18 mouse cellular contexts compared by ENCODE assay signal in the genomic region with DNA sequence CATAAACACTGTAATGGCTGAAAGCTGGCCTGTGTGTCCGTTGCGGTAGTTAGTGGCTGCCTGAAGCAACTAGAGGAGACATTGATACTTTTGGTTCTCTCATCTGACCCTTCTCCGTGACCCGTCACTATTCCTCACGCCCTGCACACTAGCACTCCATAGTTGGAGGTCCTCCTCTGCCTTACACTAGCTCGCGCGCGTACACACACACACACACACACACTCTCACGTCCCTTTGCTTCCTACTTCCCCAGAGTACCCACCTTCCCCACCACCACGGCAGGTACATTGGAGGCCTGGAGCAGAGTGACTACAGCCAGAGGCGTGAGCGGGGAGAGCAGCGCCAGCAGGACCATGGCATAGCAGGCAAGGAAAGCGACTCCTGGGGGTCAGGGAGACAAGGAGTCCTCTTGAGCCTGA. TPM values are rescaled to one million over a fixed set of nuclear protein-coding genes. Genes with fewer than 3 reads are reported as not detected.
DNase-seq lines count a peak whose midpoint lies in the region; ATAC-seq and TF ChIP-seq lines count a peak whose summit lies in the region.
"Had no signal": no experiment of that assay in that cellular context is flagged by ENCODE, and none has a peak within 500 bp of the region (broad histone marks: within the 10 kb centered on the region; RNA-seq: fewer than 3 reads in every experiment).

No protein-coding gene starts in this region.

- DNase-seq in heart, embryonic 10.5 days (ENCODE audit: low spot score) = no peak
- DNase-seq in heart, postnatal 14 days = no peak
- DNase-seq in thymus, adult 2 months = no peak
- DNase-seq in thymus, postnatal 36 days = no peak
- DNase-seq in spleen, postnatal 10 days (ENCODE audit: low spot score in 2 of 2) = no peak
- DNase-seq: adrenal gland, adult 2 months; gastrocnemius, postnatal 25 days; layer of hippocampus, postnatal 36 days; left cerebral cortex, postnatal 4 days had no signal

- no peaks in the 10 kb centered on the region for H3K9me3 ChIP-seq in heart, embryonic 10.5 days
- no peaks in the 10 kb centered on the region for H3K9me3 ChIP-seq in neural tube, embryonic 15.5 days (replicated peaks)
- H3K9me3 ChIP-seq: kidney, embryonic 15.5 days; midbrain, embryonic 10.5 days had no signal

- peak; percentile 10 for ATAC-seq in erythroblast, adult 5-6 weeks (replicated peaks; ENCODE audit: low FRiP score, poor library complexity, severe bottlenecking)
- no peak for ATAC-seq in neural tube, embryonic 15.5 days (ENCODE audit: low FRiP score)

- H3K36me3 ChIP-seq in heart, embryonic 10.5 days = peaks cover 58% of the 10 kb centered on the region
- H3K36me3 ChIP-seq in thymus, adult 2 months (ENCODE audit: control insufficient read depth, insufficient read depth, low read length) = peaks cover 29% of the 10 kb centered on the region
- H3K36me3 ChIP-seq in neural tube, embryonic 15.5 days = peaks cover 52% of the 10 kb centered on the region

- H3K4me3 ChIP-seq in heart, embryonic 10.5 days = no peak overlapping the region
- H3K4me3 ChIP-seq in thymus, adult 2 months (ENCODE audit: control insufficient read depth, insufficient read depth, low read length) = no peak overlapping the region
- H3K4me3 ChIP-seq in neural tube, embryonic 15.5 days (replicated peaks) = no peak overlapping the region
- H3K4me3 ChIP-seq: kidney, embryonic 15.5 days had no signal

- H3K27me3 ChIP-seq in heart, embryonic 10.5 days (ENCODE audit: insufficient read depth, poor library complexity, severe bottlenecking) = no peaks in the 10 kb centered on the region
- no peaks in the 10 kb centered on the region for H3K27me3 ChIP-seq in thymus, adult 2 months (ENCODE audit: control insufficient read depth, insufficient read depth, low read length)
- no peaks in the 10 kb centered on the region for H3K27me3 ChIP-seq in neural tube, embryonic 15.5 days (replicated peaks)
- H3K27me3 ChIP-seq: kidney, embryonic 15.5 days had no signal

- 82% methylated on average over 15 of the region's 15 CpGs for WGBS in heart, embryonic 10.5 days
- 88% methylated on average over 15 of the region's 15 CpGs for WGBS in thymus, adult 2 months
- WGBS in neural tube, embryonic 15.5 days = 87% methylated on average over 15 of the region's 15 CpGs

- peaks cover 46% of the 10 kb centered on the region for H3K4me1 ChIP-seq in heart, embryonic 10.5 days
- H3K4me1 ChIP-seq in thymus, adult 2 months (replicated peaks; ENCODE audit: control insufficient read depth, insufficient read depth, low read length) = peaks cover 11% of the 10 kb centered on the region
- peaks cover 35% of the 10 kb centered on the region for H3K4me1 ChIP-seq in neural tube, embryonic 15.5 days

- no peak overlapping the region for H3K9ac ChIP-seq in neural tube, embryonic 15.5 days (replicated peaks)
- H3K9ac ChIP-seq: kidney, embryonic 15.5 days had no signal

- intact Hi-C loops in heart, postnatal 14 days (cut with DNase I) = no loop called here

- peak overlapping the region; percentile 67; the same call in 1 of the 2 replicates for H3K27ac ChIP-seq in heart, embryonic 10.5 days
- H3K27ac ChIP-seq in thymus, adult 2 months (ENCODE audit: control insufficient read depth, insufficient read depth, low read length) = no peak overlapping the region
- H3K27ac ChIP-seq in neural tube, embryonic 15.5 days (replicated peaks) = no peak overlapping the region
- H3K27ac ChIP-seq: midbrain, embryonic 10.5 days had no signal

- H3K4me2 ChIP-seq in neural tube, embryonic 15.5 days = no peak overlapping the region
- H3K4me2 ChIP-seq: kidney, embryonic 15.5 days had no signal

- no peak for TF ChIP-seq POLR2A in thymus, adult 2 months (IDR thresholded peaks at IDR 0.05; ENCODE audit: control insufficient read depth, extremely low read depth, insufficient read depth, low read length, poor library complexity)

- TF ChIP-seq CTCF in thymus, adult 2 months (IDR thresholded peaks at IDR 0.05; ENCODE audit: borderline replicate concordance, control insufficient read depth, extremely low read depth, insufficient read depth, low read length, poor library complexity) = peak; percentile 44; the same call in 1 of the 2 replicates

RNA-seq across cellular contexts. Expression of a gene that starts 2.4 kb away (rescaled TPM):
- polyA plus RNA-seq in heart, embryonic 10.5 days (2016; fragmentation: Nextera tagmentation; extraction: Ambion mirVana) = 0.15 TPM in 1 of 2 replicates, not detected in the other
- not detected for total RNA-seq in heart, postnatal 14 days (2021)
- 0.24 and 0.52 TPM in 2 replicates for polyA plus RNA-seq in thymus, adult 2 months (2012; rRNA removed)
- total RNA-seq in erythroblast, adult 5-6 weeks (2015; ENCODE audit: low replicate concordance) = not detected in 2 replicates
- not detected in 2 replicates for total RNA-seq in erythroblast, adult 5-6 weeks (2017; ENCODE audit: low replicate concordance)
- not detected in 2 replicates for polyA plus RNA-seq in neural tube, embryonic 15.5 days (2015; fragmentation: Nextera tagmentation; extraction: Ambion mirVana)
- total RNA-seq: adrenal gland, adult 2 months; gastrocnemius, postnatal 25 days; layer of hippocampus, postnatal 36 days; left cerebral cortex, postnatal 4 days had no signal
- polyA plus RNA-seq: frontal cortex, adult 2 months; heart, embryonic 14.5 days; inflammation-experienced regulatory T-cells, adult 6 months; large intestine, adult 2 months; liver, embryonic 16.5 days; midbrain, embryonic 10.5 days had no signal

RNA-seq across cellular contexts. Expression of a gene that starts 5.0 kb away (rescaled TPM):
- 62.1 and 63.7 TPM in 2 replicates for polyA plus RNA-seq in heart, embryonic 10.5 days (2016; fragmentation: Nextera tagmentation; extraction: Ambion mirVana)
- total RNA-seq in heart, postnatal 14 days (2021) = 10 to 100 TPM; 20.9 to 21.6 TPM
- 174 and 178 TPM in 2 replicates for polyA plus RNA-seq in thymus, adult 2 months (2012; rRNA removed)
- 2.9 and 15.6 TPM in 2 replicates for total RNA-seq in erythroblast, adult 5-6 weeks (2015; ENCODE audit: low replicate concordance)
- 6.4 and 19.6 TPM in 2 replicates for total RNA-seq in erythroblast, adult 5-6 weeks (2017; ENCODE audit: low replicate concordance)
- polyA plus RNA-seq in neural tube, embryonic 15.5 days (2015; fragmentation: Nextera tagmentation; extraction: Ambion mirVana) = 95.1 and 101 TPM in 2 replicates

RNA-seq across cellular contexts. Expression of a gene that starts 8.5 kb away (rescaled TPM):
- 2.0 and 4.4 TPM in 2 replicates for polyA plus RNA-seq in heart, embryonic 10.5 days (2016; fragmentation: Nextera tagmentation; extraction: Ambion mirVana)
- 1 to 10 TPM; 5.6 to 7.5 TPM for total RNA-seq in heart, postnatal 14 days (2021)
- 101 and 117 TPM in 2 replicates for polyA plus RNA-seq in thymus, adult 2 months (2012; rRNA removed)
- 42.6 and 48.8 TPM in 2 replicates for total RNA-seq in erythroblast, adult 5-6 weeks (2015; ENCODE audit: low replicate concordance)
- 20.9 and 44.4 TPM in 2 replicates for total RNA-seq in erythroblast, adult 5-6 weeks (2017; ENCODE audit: low replicate concordance)
- 9.0 and 13.0 TPM in 2 replicates for polyA plus RNA-seq in neural tube, embryonic 15.5 days (2015; fragmentation: Nextera tagmentation; extraction: Ambion mirVana)

RNA-seq across cellular contexts. Expression of a gene that starts 14.8 kb away (rescaled TPM):
- polyA plus RNA-seq in heart, embryonic 10.5 days (2016; fragmentation: Nextera tagmentation; extraction: Ambion mirVana) = 481 and 586 TPM in 2 replicates
- 100 to 1,000 TPM; 236 to 287 TPM for total RNA-seq in heart, postnatal 14 days (2021)
- polyA plus RNA-seq in thymus, adult 2 months (2012; rRNA removed) = 669 and 722 TPM in 2 replicates
- total RNA-seq in erythroblast, adult 5-6 weeks (2015; ENCODE audit: low replicate concordance) = 177 and 204 TPM in 2 replicates
- total RNA-seq in erythroblast, adult 5-6 weeks (2017; ENCODE audit: low replicate concordance) = 163 and 169 TPM in 2 replicates
- polyA plus RNA-seq in neural tube, embryonic 15.5 days (2015; fragmentation: Nextera tagmentation; extraction: Ambion mirVana) = 437 and 477 TPM in 2 replicates

RNA-seq across cellular contexts. Expression of a gene that starts 24.4 kb away (rescaled TPM):
- 95.3 and 108 TPM in 2 replicates for polyA plus RNA-seq in heart, embryonic 10.5 days (2016; fragmentation: Nextera tagmentation; extraction: Ambion mirVana)
- total RNA-seq in heart, postnatal 14 days (2021) = 10 to 100 TPM; 39.7 to 42.1 TPM
- 83.3 and 89.1 TPM in 2 replicates for polyA plus RNA-seq in thymus, adult 2 months (2012; rRNA removed)
- total RNA-seq in erythroblast, adult 5-6 weeks (2015; ENCODE audit: low replicate concordance) = 46.4 and 52.3 TPM in 2 replicates
- total RNA-seq in erythroblast, adult 5-6 weeks (2017; ENCODE audit: low replicate concordance) = 10.3 and 18.2 TPM in 2 replicates
- 90.8 and 109 TPM in 2 replicates for polyA plus RNA-seq in neural tube, embryonic 15.5 days (2015; fragmentation: Nextera tagmentation; extraction: Ambion mirVana)
